Mouse (Mus musculus): Measurements from ENCODE around the gene Tm4sf1.

The Tm4sf1 gene

DNA sequence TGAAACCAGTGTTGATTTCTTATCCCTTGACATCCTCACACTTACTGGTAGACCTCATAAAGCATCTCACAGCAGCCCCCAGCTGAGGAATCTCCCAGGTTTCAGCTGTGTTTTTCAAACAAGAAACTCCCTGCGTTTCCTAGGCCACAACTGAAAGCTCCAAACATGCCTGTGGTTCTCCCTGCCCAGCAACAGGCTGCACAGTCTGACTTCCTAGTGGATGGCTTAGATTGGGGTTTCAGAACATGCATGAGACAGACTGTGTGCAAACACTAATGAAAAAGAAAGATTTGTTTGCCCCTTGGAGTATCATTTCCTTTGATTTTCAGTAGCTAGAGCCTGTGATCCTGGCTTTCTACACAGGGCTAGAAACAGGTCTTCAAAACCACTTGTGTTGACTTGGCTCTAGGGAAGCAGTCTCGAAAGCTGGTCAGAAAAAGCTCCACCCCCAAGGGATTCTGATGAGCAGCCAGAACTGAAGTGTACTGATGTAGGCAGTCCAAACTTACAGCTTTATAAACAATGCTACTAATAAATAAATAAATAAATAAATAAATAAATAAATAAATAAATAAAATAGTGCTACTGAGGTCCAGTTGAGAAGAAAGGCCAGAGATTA, at the start of gene Tm4sf1:
Gene Tm4sf1 (minus strand): TSS at position 68 of the 619 bp plus-strand sequence.
- no peak for DNase-seq

DNA sequence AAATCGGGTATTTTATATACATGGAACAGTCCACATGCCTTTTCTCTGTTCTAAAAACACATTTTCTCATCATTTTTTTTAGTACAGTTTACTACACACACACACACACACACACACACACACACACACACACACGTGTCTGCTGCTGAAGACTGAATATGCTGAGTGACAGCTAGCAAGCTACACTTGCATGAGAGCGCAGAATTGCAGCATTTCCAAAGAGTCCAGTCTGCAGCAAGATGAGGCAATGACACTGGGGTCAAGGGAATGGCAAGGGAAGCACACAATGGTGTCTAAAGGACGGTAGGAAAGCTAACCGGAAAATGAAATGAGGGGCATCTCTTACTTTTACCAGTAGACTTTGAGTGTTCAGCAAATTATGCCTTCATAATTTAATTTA, 43.0 kb upstream of the Tm4sf1 start:
- no peak for DNase-seq

DNA sequence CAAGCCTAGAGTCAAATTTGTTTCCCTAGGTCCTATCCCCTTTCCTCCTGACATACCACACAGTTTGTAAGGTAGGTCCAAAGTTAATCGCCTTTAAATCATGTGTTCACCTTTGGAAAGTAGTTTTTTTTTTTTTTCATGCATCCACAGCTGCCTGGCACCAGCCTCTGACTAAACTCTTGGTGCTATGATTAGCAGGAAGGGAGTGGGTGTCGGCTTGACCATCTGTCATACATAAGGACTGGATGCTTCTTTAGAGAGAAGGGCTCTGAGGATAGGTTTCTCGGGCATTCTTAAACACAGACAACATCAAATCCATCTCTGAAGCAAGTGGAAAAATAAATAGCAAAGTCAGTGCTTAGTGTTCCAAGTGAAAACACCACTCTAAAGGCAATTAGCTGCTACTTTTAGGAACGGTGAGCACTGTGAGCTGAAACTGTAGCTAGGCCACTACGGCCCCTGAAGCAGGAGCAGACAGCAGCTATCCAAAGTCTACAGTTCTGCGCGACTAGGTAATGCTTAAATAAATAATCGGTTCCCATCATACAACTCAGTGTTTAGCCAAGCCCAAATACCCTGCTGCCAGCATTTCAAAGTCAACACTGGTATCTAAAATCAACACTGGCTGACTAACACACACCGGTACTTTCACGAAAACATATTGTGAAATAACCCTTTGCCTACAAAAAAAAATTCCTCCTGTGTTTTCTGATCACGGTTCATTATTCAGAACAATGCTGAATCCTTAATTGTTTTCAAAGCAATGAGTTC, 42.2 kb upstream of the Tm4sf1 start:
- DNase-seq = no peak

DNA sequence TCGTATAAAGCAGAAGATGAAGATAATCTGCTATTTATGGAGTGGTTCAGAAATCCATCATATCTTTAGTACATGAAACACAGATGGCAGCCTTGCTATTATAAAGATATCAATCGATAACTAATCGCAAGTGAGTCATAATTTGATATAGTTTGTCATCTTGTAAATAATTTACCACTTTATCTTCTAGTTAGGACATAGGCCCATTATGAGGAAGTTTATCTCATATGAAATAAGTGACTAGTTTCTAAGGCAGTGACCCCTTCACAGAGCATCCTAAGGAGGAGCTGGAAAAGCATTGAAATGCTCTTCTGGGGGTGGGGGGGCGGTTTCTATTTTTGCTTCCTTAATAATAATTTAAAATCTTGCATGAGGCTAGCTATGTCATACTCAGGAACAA, 41.2 kb upstream of the Tm4sf1 start:
- DNase-seq = no peak

DNA sequence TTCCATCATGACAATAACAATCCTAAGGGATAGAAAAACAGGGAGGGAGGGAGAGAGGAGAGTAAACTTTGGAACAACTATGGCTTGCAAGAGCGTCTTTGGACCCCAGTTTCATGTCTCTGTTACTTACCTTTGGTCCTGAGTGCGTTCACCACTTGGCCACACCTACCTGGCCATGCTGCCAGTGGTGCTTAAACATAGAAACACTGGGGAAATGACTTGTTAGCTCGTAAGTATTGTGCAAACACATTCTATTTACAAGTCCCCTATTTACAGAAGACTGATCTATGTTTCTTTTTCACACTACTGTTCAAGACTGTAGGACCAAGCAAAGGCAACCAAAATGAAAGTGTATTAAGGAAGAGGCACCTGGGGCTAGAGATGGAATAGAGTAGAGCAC, 39.5 kb upstream of the Tm4sf1 start:
- DNase-seq = no peak

DNA sequence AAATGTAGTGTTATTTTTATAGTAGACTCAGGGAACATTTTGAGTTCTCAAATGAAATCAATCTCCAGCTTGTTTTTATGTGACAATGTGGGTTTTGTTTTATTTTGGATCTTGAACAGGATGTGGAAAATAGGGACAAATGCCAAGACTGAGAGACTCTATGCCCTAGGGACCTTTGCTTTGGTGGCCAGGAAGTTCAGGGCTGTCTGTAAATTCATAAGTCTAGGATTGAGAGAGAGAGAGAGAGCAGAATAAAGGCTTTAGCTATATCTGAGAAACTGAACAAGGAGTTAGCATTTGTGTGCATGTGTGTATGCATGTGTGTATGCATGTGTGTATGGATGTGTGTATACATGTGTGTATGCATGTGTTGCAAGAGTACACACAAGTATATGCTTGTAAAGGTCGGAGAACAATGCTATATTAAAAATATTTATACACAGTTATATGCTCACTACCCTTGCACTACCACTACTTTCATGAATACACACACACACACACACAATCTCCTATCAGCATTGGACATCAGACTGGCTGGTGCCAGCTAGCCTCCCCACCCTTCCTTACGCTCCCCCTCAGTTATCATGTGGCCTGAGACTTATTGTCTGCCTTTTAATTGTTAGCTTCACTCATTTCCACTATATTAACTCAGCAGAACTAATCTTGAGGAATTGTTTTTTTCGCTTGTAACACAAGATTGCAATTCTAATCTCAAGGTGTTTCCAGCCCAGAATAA, 33.5 kb upstream of the Tm4sf1 start:
- no peak for DNase-seq

DNA sequence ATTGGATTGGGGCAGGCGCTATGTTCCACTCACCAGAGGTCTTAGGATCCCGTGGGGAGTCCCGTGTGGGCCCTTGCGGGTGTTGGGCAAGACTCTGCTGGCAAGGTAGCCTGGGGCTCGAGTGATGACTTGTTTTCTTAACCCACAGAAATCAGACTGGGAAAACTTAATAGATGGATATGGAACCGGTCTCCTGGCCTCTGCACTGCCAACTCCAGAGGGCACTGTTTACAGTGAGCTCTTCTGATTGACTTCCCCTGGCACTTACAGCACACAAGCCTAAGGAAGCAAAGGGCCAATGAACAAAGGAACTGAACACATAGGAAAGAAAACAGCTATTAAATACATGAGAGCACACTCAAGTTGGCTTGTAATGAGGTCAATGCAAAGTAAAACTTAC, 26.2 kb upstream of the Tm4sf1 start:
- DNase-seq = no peak

DNA sequence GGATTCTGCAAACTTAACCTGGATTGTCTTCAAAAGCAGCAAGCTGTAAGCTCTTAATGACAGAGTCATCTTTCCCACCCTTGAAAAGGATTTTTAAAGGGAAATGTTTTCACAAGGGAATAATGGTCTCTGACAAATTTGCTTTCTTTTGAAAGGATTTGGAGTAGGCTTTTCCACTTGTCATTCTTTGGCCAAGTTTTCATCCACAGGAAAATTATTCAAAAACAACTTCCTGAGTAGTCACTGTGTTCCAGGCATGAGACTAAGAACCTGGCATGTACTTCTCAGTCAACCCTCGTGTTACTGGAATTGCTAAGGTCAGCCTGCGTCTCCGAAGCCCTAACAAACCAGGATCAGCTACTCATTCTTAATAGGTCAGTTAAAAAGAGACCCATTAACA, 5.3 kb upstream of the Tm4sf1 start:
- no peak for DNase-seq

DNA sequence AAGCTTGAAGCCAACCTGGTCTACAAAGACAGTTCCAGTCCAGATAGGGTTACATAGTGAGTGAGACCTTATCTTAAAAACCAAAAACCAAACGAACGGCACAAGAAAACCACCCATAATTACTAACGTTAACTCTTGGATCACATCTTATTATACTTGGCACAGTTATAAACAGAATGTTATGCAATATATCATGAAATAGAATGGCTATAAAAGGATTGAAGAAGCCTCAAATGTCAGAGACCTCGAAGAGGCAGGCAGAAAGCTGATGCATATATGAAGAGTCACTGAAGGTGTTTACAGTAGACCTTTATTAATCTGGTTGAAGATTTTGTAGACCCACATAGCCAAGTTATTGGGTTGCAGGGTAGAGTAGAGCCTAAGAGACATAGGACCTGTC, 3.8 kb upstream of the Tm4sf1 start:
- DNase-seq = no peak

DNA sequence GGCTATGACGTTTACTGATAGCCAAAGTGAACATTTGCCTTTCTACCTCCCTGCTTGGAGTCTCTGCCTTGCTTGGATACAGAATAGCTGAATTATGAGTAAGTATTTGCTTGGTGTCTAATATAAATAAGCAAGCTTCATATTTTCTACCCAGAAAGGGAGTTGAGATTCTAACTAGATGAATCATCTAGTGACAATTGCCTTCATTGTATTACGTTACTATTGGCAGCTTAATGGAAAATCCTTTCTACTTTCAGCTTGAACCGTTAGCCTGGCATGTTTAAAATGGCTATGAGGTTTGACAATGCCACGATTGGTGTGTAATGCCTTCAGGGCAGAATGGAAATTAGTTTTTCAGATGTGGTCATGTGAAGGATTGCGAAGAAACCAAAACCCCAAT, 2.7 kb upstream of the Tm4sf1 start:
- DNase-seq = no peak

DNA sequence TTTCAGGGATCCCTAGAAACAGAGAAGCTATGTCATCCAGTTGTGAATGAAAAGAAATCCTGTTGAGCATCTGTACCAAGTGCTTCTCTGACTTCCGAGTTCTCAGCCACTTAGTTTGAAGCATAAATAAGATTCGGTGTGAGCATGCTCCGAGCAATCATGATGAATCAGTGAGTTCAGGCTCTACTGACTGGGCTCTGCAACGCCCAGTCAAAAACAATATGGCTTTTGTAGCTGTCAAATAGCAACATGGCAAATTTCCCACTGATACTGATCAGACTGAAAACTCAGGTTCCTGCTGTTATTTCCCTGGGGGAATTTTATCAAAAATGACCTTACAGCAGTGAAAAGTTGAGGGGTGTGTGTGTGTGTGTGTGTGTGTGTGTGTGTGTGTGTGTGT, 2.3 kb upstream of the Tm4sf1 start:
- DNase-seq = no peak

DNA sequence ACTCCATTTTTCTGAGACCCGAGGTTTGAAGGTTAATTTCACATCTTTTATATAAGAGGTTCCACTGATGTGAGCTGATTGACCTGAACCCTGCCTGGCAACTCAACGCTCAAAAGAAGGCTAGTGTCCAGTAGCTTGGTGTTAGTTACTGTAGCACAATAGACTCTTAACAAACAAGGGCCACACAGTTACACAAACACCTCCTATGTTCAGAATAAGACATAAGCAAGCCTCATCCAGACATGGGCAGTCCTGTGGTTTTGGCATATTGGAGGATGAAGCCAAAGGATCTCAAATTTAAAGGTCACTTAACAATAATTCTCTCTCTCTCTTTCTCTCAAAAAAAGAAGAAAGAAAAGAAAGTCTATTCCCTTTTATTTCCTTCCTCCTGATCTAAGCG, 1.7 kb upstream of the Tm4sf1 start:
- DNase-seq = no peak

DNA sequence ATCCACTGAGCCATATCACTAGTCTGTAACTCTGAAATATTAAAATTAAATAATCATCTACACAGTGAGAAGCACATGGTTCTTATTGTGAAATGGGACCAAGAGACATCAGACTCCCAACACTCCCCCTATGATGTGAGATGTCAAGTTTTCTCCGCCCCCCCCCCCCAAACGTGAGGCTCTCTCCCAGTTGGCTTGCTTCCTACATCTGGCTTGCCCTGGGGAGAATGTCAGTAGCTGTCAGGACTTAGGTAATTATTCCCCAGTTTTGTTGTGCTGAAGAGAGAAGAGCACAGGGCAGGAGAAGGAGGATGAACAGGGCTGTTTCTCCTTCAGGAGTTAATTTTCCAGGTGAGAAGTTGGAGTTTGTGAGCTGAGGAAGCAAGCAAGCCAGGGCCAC, 1.1 kb upstream of the Tm4sf1 start:
- no peak for DNase-seq

DNA sequence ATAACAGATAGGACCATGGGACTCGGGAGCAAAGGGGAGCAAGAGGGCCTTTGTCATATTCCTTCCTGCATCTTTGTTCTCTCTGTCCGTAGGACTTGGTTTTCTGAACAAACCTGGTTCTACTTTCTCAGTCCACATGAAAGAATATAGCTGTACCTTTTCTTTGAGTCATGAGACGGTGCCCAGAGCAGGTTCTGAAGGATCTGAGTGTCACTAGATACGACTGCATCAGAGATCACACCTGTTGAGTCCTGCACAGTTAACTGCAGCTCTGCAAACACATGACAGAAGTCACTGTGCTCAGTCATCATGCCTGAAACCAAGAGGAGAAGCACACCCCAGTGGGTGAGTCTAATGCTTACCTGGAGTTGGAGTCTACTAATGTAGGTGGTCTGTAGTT, 422 bp downstream of the Tm4sf1 start:
- no peak for DNase-seq

DNA sequence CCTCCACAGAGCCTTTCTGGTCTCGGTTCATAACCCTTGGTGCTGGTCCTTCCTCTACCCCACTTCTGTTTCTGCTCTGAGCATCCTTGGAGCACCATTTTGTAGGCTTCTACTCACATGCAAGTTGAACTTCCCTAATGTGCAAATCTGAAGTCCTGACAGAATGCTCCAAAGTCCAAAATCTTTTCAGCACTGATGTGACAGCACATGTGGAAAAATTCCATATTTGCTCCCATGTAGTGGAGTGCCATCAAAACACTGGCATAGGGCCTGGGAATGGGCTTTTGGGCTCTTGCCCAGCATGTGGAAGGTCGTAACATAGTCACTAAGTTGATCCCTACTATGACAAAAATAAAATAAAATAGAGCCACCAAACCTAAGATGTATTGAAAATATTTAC, 3.8 kb downstream of the Tm4sf1 start:
- DNase-seq = no peak

DNA sequence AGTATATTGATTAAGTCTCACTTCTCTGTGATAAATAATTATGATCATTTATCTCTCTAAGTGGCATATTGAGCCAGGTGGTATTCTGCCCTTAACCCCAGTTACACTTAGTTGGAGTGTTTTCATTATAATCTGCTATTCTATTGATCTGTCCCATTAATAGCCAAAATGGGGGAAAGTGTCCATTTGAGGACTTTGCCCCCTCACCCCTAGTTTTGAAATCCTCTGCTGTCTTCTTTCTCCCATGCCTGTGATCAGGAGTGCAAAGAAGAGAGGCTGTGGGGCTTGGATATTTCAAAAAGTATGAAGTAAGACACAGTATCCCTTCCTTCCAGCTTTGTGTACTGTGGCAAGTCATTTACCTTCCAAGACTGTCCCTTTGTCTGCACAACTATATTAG, 5.2 kb downstream of the Tm4sf1 start:
- DNase-seq = no peak

DNA sequence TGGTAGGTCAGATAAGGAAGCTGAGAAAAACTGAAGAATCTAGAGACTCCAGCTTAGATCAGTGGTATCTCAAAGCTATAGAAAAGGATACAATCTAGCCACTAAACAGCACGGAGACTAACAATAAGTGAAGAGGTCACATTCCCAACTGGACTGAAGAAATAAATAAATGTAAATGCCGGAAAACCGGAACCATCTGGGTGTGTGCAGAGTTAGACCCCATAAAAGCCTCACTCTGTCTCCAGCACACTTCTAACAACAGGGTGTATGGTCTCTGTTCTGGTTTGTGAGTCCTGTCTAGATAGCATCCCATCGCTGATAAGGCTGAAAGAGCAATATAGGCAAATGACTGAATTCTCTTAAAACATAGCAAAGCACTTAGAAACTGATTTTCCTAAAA, 6.2 kb downstream of the Tm4sf1 start:
- no peak for DNase-seq

DNA sequence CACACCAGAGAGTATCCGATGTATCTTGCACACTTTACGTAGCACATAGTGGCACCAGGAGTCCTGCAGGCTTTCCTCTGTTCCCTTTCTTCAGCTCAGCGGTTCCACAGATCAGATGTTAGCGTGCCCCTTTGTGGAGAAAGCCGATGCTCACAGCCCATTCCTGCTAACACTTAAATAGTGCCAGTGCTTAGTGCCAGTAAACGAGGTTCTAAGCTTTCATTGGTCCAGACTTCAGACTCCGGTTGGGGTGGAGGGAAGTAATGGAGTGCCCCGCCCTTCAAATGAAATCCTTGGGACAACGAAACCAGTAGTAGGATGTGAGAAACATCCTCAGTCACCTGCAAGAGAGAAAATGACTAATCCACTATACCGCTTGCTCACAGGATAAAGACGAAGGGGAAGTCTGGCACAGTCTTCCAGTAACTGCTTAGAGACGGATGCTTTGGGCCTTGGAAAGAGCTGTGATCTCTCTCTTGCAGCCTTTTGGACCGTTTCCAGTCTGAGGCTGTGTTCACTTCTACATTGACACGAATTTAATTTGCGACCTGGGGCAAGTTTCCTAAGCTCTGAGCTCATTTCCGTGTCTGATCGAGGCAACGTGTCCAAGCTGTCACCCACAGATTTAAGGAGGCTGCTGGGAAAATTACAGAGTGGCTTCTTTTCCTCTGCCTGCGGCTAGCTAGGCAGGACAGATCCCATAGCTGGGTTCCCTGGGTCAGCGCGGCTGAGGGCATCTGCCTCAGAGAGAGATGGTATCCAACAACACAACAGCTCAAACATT, 6.9 kb downstream of the Tm4sf1 start:
- no peak for DNase-seq

DNA sequence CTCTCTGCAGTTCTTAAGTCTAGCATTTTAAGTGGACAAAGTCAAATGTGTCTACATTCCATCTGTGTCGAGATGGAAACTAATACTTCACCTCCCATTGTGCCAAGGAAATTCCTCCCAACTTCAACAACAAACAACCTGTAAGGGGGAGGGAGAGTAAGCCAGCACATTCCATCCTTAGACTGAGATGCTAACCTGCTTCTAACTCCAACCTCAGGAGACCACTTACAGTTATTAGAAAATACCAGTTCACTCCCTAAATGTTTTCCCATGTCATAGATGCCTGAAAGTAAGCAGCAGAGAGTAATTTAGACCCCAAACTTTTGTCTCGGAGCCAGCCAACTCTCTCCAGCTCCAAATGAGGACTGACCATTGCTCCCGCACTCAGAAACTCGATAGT, 7.9 kb downstream of the Tm4sf1 start:
- no peak for DNase-seq

DNA sequence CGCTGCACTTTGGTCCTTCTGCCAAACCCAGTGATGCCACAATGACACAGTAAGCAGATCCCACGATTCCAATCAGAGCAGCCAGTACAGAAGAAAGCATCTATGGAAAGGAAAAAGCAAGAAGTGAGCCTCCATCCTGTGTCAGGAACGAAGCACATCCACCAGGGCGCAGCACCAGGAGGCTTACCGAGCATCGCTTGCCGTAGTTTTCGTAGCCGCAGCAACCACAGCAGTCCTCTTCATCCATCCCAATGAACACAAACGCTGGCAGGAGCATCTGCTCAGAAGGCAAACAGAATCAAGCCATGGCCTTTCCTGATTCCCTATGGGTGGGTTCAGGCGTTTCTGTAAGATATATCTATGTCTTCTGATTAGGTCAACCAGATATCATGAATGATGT, 9.0 kb downstream of the Tm4sf1 start:
- no peak for DNase-seq

DNA sequence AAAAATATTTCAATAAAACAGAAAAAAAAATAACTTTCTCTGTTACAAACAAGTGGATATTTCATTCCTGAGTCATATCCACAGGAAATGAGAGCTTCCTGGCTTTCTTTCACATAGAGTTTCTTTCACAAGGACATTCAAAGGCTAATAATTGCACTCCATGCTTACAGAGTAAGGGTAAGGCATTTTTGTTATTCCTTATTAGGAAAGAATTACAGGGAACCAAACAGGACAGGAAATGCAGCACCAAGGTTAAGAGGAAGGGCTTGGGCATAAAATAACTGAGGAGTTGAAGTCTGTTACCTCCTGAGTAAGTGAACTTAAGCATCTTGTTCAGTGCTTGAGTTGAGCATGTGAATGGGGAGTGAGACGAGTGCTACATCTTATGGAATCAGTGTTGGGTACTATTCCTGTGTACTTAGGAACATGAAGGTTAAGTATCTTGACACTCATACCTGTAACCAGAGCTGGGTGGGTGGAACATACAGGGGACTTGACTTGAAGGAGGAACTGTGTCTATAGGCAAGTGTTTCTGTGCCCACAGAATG, 12.8 kb downstream of the Tm4sf1 start:
- DNase-seq = no peak

DNA sequence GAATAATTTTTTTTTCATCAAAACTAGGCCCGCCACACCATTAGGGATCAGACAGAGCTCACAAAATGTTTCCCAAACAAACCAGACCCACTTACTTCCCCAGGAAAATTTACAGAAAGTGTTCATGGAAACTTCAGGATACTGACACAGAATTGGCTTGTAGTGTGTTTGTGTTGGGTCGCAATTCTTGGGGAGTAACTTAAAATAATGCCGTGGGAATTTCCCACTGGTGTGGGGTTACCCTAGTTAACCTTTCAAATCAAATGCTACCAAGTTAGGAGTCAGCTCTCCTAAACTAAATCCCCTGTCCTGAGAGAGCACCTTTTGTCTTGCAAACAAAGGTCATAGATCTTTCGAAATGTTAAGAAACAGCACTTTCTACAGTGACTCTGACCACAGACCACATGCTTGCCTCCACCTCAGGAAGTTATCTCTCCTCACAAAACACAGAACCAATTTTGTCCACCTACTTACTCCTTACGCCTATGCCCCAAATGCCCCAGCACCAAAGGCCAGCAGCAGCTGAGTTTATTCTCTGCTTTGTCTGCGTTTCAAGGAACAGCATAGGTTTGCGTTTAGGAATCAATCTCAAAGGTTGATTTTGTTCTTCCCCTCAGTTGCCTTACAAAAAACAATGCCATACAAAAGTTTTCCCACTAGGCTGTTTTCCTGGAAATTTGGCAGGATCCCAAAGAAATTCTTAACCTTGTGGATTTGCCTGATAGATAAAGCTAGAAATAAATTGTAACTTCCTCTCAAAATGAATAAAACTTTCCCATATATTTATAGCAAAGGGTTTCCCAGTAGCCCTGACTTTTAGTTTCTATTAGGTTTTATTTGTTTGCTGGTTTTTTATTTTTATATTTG, 13.7 kb downstream of the Tm4sf1 start:
- no peak for DNase-seq
